Mouse (Mus musculus) CH12.LX (cell line): ENCODE results near the gene Nell1. TPM values are rescaled to one million over a fixed set of nuclear protein-coding genes. Genes with fewer than 3 reads are reported as not detected.

ENCODE experiments used
- DNase-seq: peaks from one replicate; pipeline ENCODE4 v3.0.0-alpha.2; 2013; ENCODE audit errors: extremely low read depth
- H3K27ac ChIP-seq: 2 replicates; pipeline ENCODE4 v1.5.1; 2012; ENCODE audit warnings: low read depth, mild to moderate bottlenecking, control low read depth, moderate library complexity; ENCODE audit not compliant: insufficient read depth
- H3K27me3 ChIP-seq: replicated peaks from 2 replicates; pipeline ENCODE3; 2012; ENCODE audit warnings: inconsistent platforms
- H3K36me3 ChIP-seq, 2 experiments: replicated peaks in 1 of 2; 2 replicates each; pipeline versions ENCODE3 to v1.6.1; 2012; ENCODE audit warnings: inconsistent platforms in 1 of 2, low read length in 1 of 2, mild to moderate bottlenecking in 1 of 2, mixed read lengths in 1 of 2, moderate library complexity in 1 of 2; ENCODE audit not compliant: control insufficient read depth in 1 of 2, insufficient read depth in 1 of 2
- H3K4me1 ChIP-seq, 2 experiments: 2 replicates each; pipeline ENCODE4 v1.6.1; 2012; ENCODE audit warnings: inconsistent platforms in 1 of 2, moderate library complexity in 1 of 2; ENCODE audit not compliant: insufficient read depth in 2 of 2, control insufficient read depth in 1 of 2
- H3K4me2 ChIP-seq: 2 replicates; pipeline ENCODE4 v1.6.1; 2012; ENCODE audit warnings: low read depth, mild to moderate bottlenecking, control low read depth; ENCODE audit not compliant: poor library complexity, insufficient read depth, severe bottlenecking
- H3K4me3 ChIP-seq, 3 experiments: fragments of 150-350 bp in 1 of 3; sonication (generic) in 1 of 3; replicated peaks in 1 of 3; 2 replicates each; pipeline versions ENCODE3 to v1.5.1; 2011 to 2012; ENCODE audit warnings: low read depth in 2 of 3, low read length in 2 of 3, mild to moderate bottlenecking in 2 of 3, moderate library complexity in 2 of 3, control low read depth in 1 of 3, improper control_type of control experiment in 1 of 3, inconsistent platforms in 1 of 3, mixed read lengths in 1 of 3; ENCODE audit not compliant: poor library complexity in 1 of 3
- H3K79me2 ChIP-seq: replicated peaks from 2 replicates; pipeline ENCODE4 v1.6.1; 2012; ENCODE audit warnings: mild to moderate bottlenecking, moderate library complexity; ENCODE audit not compliant: control insufficient read depth, poor library complexity, insufficient read depth, severe bottlenecking; ENCODE audit errors: extremely low read depth
- H3K9ac ChIP-seq: 2 replicates; pipeline ENCODE4 v1.6.1; 2012; ENCODE audit warnings: low read depth, mild to moderate bottlenecking, control low read depth, moderate library complexity; ENCODE audit not compliant: insufficient read depth
- H3K9me3 ChIP-seq: replicated peaks from 2 replicates; pipeline ENCODE3; 2012; ENCODE audit warnings: low read length, inconsistent platforms, mixed read lengths
- BHLHE40 ChIP-seq: IDR thresholded peaks from 2 replicates; pipeline ENCODE4 v1.6.1; 2011; ENCODE audit warnings: mild to moderate bottlenecking, low read depth, low read length, improper control_type of control experiment
- E2F4 ChIP-seq: IDR thresholded peaks from 2 replicates; pipeline ENCODE4 v1.6.1; 2011; ENCODE audit warnings: low read depth, low read length, improper control_type of control experiment; ENCODE audit not compliant: insufficient replicate concordance
- ELF1 ChIP-seq: IDR thresholded peaks from 2 replicates; pipeline ENCODE4 v1.6.1; 2014; ENCODE audit warnings: low read depth, mild to moderate bottlenecking, inconsistent platforms, low read length, improper control_type of control experiment
- EP300 ChIP-seq: IDR thresholded peaks from 2 replicates; pipeline ENCODE4 v1.6.1; 2011; ENCODE audit warnings: low read length, improper control_type of control experiment
- ETS1 ChIP-seq: conservative IDR thresholded peaks from 2 replicates; pipeline ENCODE4 v1.6.1; 2012; ENCODE audit warnings: low read depth, mild to moderate bottlenecking, inconsistent platforms, low read length, improper control_type of control experiment, moderate library complexity
- HCFC1 ChIP-seq: IDR thresholded peaks from 2 replicates; pipeline ENCODE4 v1.6.1; 2012; ENCODE audit warnings: low read depth, mild to moderate bottlenecking, inconsistent platforms, low read length, improper control_type of control experiment
- IRF4 ChIP-seq: IDR thresholded peaks from 2 replicates; pipeline ENCODE4 v1.6.1; 2014; ENCODE audit warnings: low read depth, mild to moderate bottlenecking, inconsistent platforms, low read length, improper control_type of control experiment
- JUN ChIP-seq: IDR thresholded peaks from 2 replicates; pipeline ENCODE4 v1.6.1; 2011; ENCODE audit warnings: low read depth, mild to moderate bottlenecking, low read length, improper control_type of control experiment, moderate library complexity; ENCODE audit not compliant: insufficient read depth
- KAT2A ChIP-seq: IDR thresholded peaks from 2 replicates; pipeline ENCODE4 v1.6.1; 2012; ENCODE audit warnings: low read length, improper control_type of control experiment, inconsistent platforms; ENCODE audit not compliant: insufficient replicate concordance
- MAFK ChIP-seq: IDR thresholded peaks from 2 replicates; pipeline ENCODE4 v1.6.1; 2011; ENCODE audit warnings: low read length, improper control_type of control experiment; ENCODE audit not compliant: insufficient replicate concordance
- MAX ChIP-seq: IDR thresholded peaks from 2 replicates; pipeline ENCODE4 v1.6.1; 2011; ENCODE audit warnings: low read length, improper control_type of control experiment
- MAZ ChIP-seq: IDR thresholded peaks from 2 replicates; pipeline ENCODE4 v1.6.1; 2012; ENCODE audit warnings: low read depth, mild to moderate bottlenecking, inconsistent platforms, low read length, improper control_type of control experiment, moderate library complexity
- MXI1 ChIP-seq: IDR thresholded peaks from 2 replicates; pipeline ENCODE4 v1.6.1; 2011; ENCODE audit warnings: mild to moderate bottlenecking, low read depth, low read length, improper control_type of control experiment
- NELFE ChIP-seq: IDR thresholded peaks from 2 replicates; pipeline ENCODE4 v1.6.1; 2011; ENCODE audit warnings: low read depth, low read length, improper control_type of control experiment
- PAX5 ChIP-seq: IDR thresholded peaks from 2 replicates; pipeline ENCODE4 v1.6.1; 2012; ENCODE audit warnings: low read length, inconsistent platforms, mixed read lengths
- POLR2A ChIP-seq: IDR thresholded peaks from 2 replicates; pipeline ENCODE4 v1.6.1; 2011; ENCODE audit warnings: low read depth, mild to moderate bottlenecking, improper control_type of control experiment, low read length
- POLR2AphosphoS2 ChIP-seq: IDR thresholded peaks from 2 replicates; pipeline ENCODE4 v1.6.1; 2011; ENCODE audit warnings: low read depth, low read length, improper control_type of control experiment
- RAD21 ChIP-seq: IDR thresholded peaks from 2 replicates; pipeline ENCODE4 v1.6.1; 2011; ENCODE audit warnings: low read depth, mild to moderate bottlenecking, low read length, improper control_type of control experiment, moderate library complexity
- SIN3A ChIP-seq: IDR thresholded peaks from 2 replicates; pipeline ENCODE4 v1.6.1; 2012; ENCODE audit warnings: low read length, improper control_type of control experiment, inconsistent platforms
- TBP ChIP-seq: conservative IDR thresholded peaks from 2 replicates; pipeline ENCODE4 v1.6.1; 2011; ENCODE audit warnings: low read depth, low read length, improper control_type of control experiment
- UBTF ChIP-seq: IDR thresholded peaks from 2 replicates; pipeline ENCODE4 v1.6.1; 2012; ENCODE audit warnings: low read depth, mild to moderate bottlenecking, inconsistent platforms, low read length, improper control_type of control experiment, moderate library complexity
- USF2 ChIP-seq: conservative IDR thresholded peaks from 2 replicates; pipeline ENCODE4 v1.6.1; 2011; ENCODE audit warnings: low read depth, low read length, improper control_type of control experiment
- ZC3H11A ChIP-seq: IDR thresholded peaks from 2 replicates; pipeline ENCODE4 v1.6.1; 2012; ENCODE audit warnings: low read depth, mild to moderate bottlenecking, inconsistent platforms, low read length, improper control_type of control experiment
- ZMIZ1 ChIP-seq: IDR thresholded peaks from 2 replicates; pipeline ENCODE4 v1.6.1; 2012; ENCODE audit warnings: low read depth, mild to moderate bottlenecking, inconsistent platforms, low read length, improper control_type of control experiment
- ZNF384 ChIP-seq: IDR thresholded peaks from 2 replicates; pipeline ENCODE4 v1.6.1; 2012; ENCODE audit warnings: low read depth, low read length, improper control_type of control experiment, inconsistent platforms
- dilution Hi-C: fragments of 300-500 bp; cut with MboI; formaldehyde crosslinking; loops from 2 replicates; pipeline ENCODE4 v1.14.3; 2020; ENCODE audit warnings: low sequenced_read_pairs; ENCODE audit not compliant: extremely low pct_unique_long_range_greater_than_20kb, extremely low pct_ligation_motif_present
- in situ Hi-C: fragments of 300-500 bp; cut with MboI; formaldehyde crosslinking; loops from 3 replicates; pipeline ENCODE4 v1.14.3; 2019; ENCODE audit warnings: low sequenced_read_pairs, low pct_ligation_motif_present, low pct_unique_long_range_greater_than_20kb, mixed read lengths
- polyA plus RNA-seq: library from polyadenylated mRNA; unstranded; fragments of >175 nt; gene quantifications from 2 replicates; pipeline ENCODE4 v1.2.1, GENCODE M21; 2012; ENCODE audit warnings: low read depth; ENCODE audit not compliant: insufficient read length
- total RNA-seq, 2 experiments: library from RNA; depleted of rRNA; stranded (reverse); fragments of 300-350 nt in 1 of 2; fragments of >200 nt in 1 of 2; gene quantifications; 2 replicates each; pipeline ENCODE4 v1.2.3; 2012 to 2014

The Nell1 gene
- total and polyA plus RNA-seq, 3 experiments, result not detected

DNA sequence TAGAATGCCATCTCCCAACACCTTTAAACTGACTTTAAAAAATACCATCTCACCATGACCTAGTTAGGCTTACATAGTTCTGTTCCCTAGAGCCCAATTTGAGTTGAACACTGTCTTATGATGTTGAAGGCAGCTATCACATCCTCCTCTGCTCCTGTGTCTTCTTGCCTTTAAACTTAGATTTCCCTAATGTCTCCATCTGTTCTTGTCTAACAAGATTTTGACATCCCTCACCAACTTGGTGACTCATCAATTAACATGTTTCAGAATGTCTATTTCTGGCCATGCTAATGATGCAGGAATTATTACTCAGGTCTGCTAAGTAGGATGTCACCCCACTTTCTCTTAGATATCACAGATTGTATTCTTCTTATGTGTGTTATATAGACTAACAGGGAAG is 532.4 kb downstream of the Nell1 start:
- Histone ChIP-seq H3K36me3 (no peaks in the 10 kb centered on the region), H3K4me2 (no peak overlapping the region)
- no peak for DNase-seq
- no peak for TF ChIP-seq MXI1
- no peak for TF ChIP-seq ETS1
- no peak for TF ChIP-seq ZNF384
- no peak for TF ChIP-seq HCFC1
- TF ChIP-seq BHLHE40, result no peak
- no peak for TF ChIP-seq E2F4
- TF ChIP-seq TBP, result no peak
- no peak for TF ChIP-seq ZMIZ1
- TF ChIP-seq PAX5, result no peak
- TF ChIP-seq RAD21, result no peak
- no peak for TF ChIP-seq SIN3A
- no peak for TF ChIP-seq IRF4
- no peak for TF ChIP-seq USF2
- no peak for TF ChIP-seq POLR2AphosphoS2
- TF ChIP-seq ELF1, result no peak
- no peak for TF ChIP-seq NELFE
- TF ChIP-seq, all 38 proteins: peak for 0
- H3K4me1 ChIP-seq, result no peaks in the 10 kb centered on the region
- in situ Hi-C loops, result no loop called here
- no peak overlapping the region for H3K4me3 ChIP-seq
- no peak overlapping the region for H3K9ac ChIP-seq
- H3K9me3 ChIP-seq, result peaks cover 33% of the 10 kb centered on the region
- no peaks in the 10 kb centered on the region for H3K79me2 ChIP-seq
- no peak overlapping the region for H3K27ac ChIP-seq
- dilution Hi-C loops, result no loop called here
- no peaks in the 10 kb centered on the region for H3K27me3 ChIP-seq

DNA sequence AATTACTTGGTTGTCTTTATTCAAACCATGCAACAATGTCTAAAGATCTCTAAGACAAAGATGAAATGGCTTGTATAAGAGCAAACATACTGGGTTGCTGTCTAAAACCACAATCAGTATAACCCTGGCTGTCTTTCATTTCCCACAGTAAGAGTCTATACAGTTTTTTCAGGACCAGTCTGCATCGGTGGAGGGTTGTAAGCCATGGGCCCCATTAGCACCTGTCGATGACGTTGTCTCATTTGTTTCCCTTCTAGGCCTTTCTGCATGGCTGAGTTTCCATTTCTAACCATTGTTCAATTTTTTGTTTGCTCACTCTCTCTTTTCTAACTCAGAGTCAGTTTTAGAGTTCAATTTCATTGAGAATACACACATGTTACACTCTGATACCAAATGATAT is 540.2 kb downstream of the Nell1 start:
- in situ Hi-C loops, result no loop called here
- H3K4me1 ChIP-seq, result no peaks in the 10 kb centered on the region
- H3K27ac ChIP-seq, result no peak overlapping the region
- no peak for DNase-seq
- peaks cover 44% of the 10 kb centered on the region for H3K9me3 ChIP-seq
- TF ChIP-seq BHLHE40 (no peak), ZC3H11A (no peak), EP300 (no peak), SIN3A (no peak), MAFK (no peak), JUN (no peak), MAZ (no peak), MAX (no peak), RAD21 (no peak), ELF1 (no peak), UBTF (no peak), KAT2A (no peak), ZMIZ1 (no peak), POLR2A (no peak), USF2 (no peak)
- TF ChIP-seq, all 38 proteins: peak for 0
- Histone ChIP-seq H3K79me2 (no peaks in the 10 kb centered on the region), H3K36me3 (no peaks in the 10 kb centered on the region), H3K27me3 (no peaks in the 10 kb centered on the region), H3K4me3 (no peak overlapping the region), H3K9ac (no peak overlapping the region), H3K4me2 (no peak overlapping the region)
- dilution Hi-C loops, result no loop called here
